Mouse (Mus musculus): ENCODE data around the gene Glis2.

The Glis2 gene

GRCm38 (mm10) chr16:4583807-4584206 lies 10.7 kb upstream of the Glis2 start:
- no peak for DNase-seq

- DNase-seq, result no peak
Observed at GRCm38 (mm10) chr16:4584438-4584837, 10.1 kb upstream of the Glis2 start.

GRCm38 (mm10) chr16:4585642-4586530 lies 8.6 kb upstream of the Glis2 start:
- no peak for DNase-seq

GRCm38 (mm10) chr16:4586531-4587123 lies 7.9 kb upstream of the Glis2 start:
- peak; percentile 98 to 99 for DNase-seq

GRCm38 (mm10) chr16:4587516-4588210 lies 6.8 kb upstream of the Glis2 start:
- peak; percentile 74 to 83 for DNase-seq

GRCm38 (mm10) chr16:4590236-4590635 lies 4.3 kb upstream of the Glis2 start:
- DNase-seq, result no peak

GRCm38 (mm10) chr16:4592909-4593875 lies 1.3 kb upstream of the Glis2 start:
- peak; percentile 84 to 87 for DNase-seq

- DNase-seq, result no peak
Observed at GRCm38 (mm10) chr16:4594814-4595526, 457 bp downstream of the Glis2 start.

GRCm38 (mm10) chr16:4595527-4595963 lies 1.0 kb downstream of the Glis2 start:
- peak; percentile 84 to 88 for DNase-seq

- DNase-seq, result no peak
Observed at GRCm38 (mm10) chr16:4596141-4596728, 1.7 kb downstream of the Glis2 start.

- no peak for DNase-seq
Observed at GRCm38 (mm10) chr16:4596836-4597235, 2.3 kb downstream of the Glis2 start.

GRCm38 (mm10) chr16:4597296-4597695 lies 2.8 kb downstream of the Glis2 start:
- DNase-seq, result no peak

- DNase-seq, result no peak
Observed at GRCm38 (mm10) chr16:4598041-4598440, 3.5 kb downstream of the Glis2 start.

GRCm38 (mm10) chr16:4598891-4599543 lies 4.5 kb downstream of the Glis2 start:
- DNase-seq, result no peak

- no peak for DNase-seq
Observed at GRCm38 (mm10) chr16:4599616-4600015, 5.1 kb downstream of the Glis2 start.

- DNase-seq, result peak; percentile 86 to 91
Observed at GRCm38 (mm10) chr16:4600701-4601310, 6.3 kb downstream of the Glis2 start.

- DNase-seq, result peak; percentile 94 to 95
Observed at GRCm38 (mm10) chr16:4602189-4602588, 7.7 kb downstream of the Glis2 start.

GRCm38 (mm10) chr16:4602766-4603452 lies 8.4 kb downstream of the Glis2 start:
- peak; percentile 80 to 92 for DNase-seq

GRCm38 (mm10) chr16:4603453-4603837 lies 8.9 kb downstream of the Glis2 start:
- no peak for DNase-seq

Measured in kidney, adult 8-10 months (tissue).